Mouse (Mus musculus): Measurements from ENCODE around the gene Aprt. TPM values are rescaled to one million over a fixed set of nuclear protein-coding genes. Genes with fewer than 3 reads are reported as not detected.
A peak's percentile ranks its signal among the peaks of the same experiment; 100 is the strongest.

Gene Aprt
- polyA plus RNA-seq, 1 experiment from 2014 or later, result 314 TPM

GRCm38 (mm10) chr8:122527937-122528336 is 48.8 kb downstream of the Aprt start:
- WGBS, result 89% methylated on average over 3 of the region's 3 CpGs
- Histone ChIP-seq H3K9me3 (ENCODE audit: control insufficient read depth, low read length) (no peaks in the 10 kb centered on the region), H3K4me3 (ENCODE audit: low read depth, low read length) (no peak overlapping the region), H3K4me2 (replicated peaks; ENCODE audit: low read depth) (no peak overlapping the region), H3K36me3 (ENCODE audit: control insufficient read depth, insufficient read depth, low read length) (no peaks in the 10 kb centered on the region), H3K27me3 (ENCODE audit: control insufficient read depth, insufficient read depth, low read length) (no peaks in the 10 kb centered on the region), H3K9ac (ENCODE audit: low read length) (no peak overlapping the region), H3K4me1 (replicated peaks; ENCODE audit: control insufficient read depth, insufficient read depth) (peaks cover 18% of the 10 kb centered on the region), H3K27ac (replicated peaks) (no peak overlapping the region)
- DNase-seq (ENCODE audit: low spot score) (no peak), ATAC-seq (ENCODE audit: low FRiP score, low TSS enrichment) (no peak)
- TF ChIP-seq CTCF (IDR thresholded peaks at IDR 0.05; ENCODE audit: low read depth) (no peak), EP300 (optimal IDR thresholded peaks at IDR 0.05) (no peak)

GRCm38 (mm10) chr8:122526526-122527170 is 50.1 kb downstream of the Aprt start:
- no peaks in the 10 kb centered on the region for H3K36me3 ChIP-seq (ENCODE audit: control insufficient read depth, insufficient read depth, low read length)
- ATAC-seq (ENCODE audit: low FRiP score, low TSS enrichment) (no peak), DNase-seq (ENCODE audit: low spot score) (no peak)
- H3K4me1 ChIP-seq (replicated peaks; ENCODE audit: control insufficient read depth, insufficient read depth), result peaks cover 18% of the 10 kb centered on the region
- no peaks in the 10 kb centered on the region for H3K27me3 ChIP-seq (ENCODE audit: control insufficient read depth, insufficient read depth, low read length)
- H3K9me3 ChIP-seq (ENCODE audit: control insufficient read depth, low read length), result no peaks in the 10 kb centered on the region
- no peak overlapping the region for H3K4me2 ChIP-seq (replicated peaks; ENCODE audit: low read depth)
- no peak for TF ChIP-seq EP300 (optimal IDR thresholded peaks at IDR 0.05)
- no peak for TF ChIP-seq CTCF (IDR thresholded peaks at IDR 0.05; ENCODE audit: low read depth)
- WGBS, result 43% methylated on average over 7 of the region's 7 CpGs
- peak overlapping the region; percentile 30 for H3K27ac ChIP-seq (replicated peaks)
- no peak overlapping the region for H3K4me3 ChIP-seq (ENCODE audit: low read depth, low read length)
- peak overlapping the region; percentile 31; the same call in 1 of the 2 replicates for H3K9ac ChIP-seq (ENCODE audit: low read length)

GRCm38 (mm10) chr8:122526084-122526483 is 50.6 kb downstream of the Aprt start:
- 45% methylated on average over 3 of the region's 3 CpGs for WGBS
- Histone ChIP-seq H3K27ac (replicated peaks) (no peak overlapping the region; the same call in none of the 2 replicates), H3K36me3 (ENCODE audit: control insufficient read depth, insufficient read depth, low read length) (no peaks in the 10 kb centered on the region), H3K4me2 (replicated peaks; ENCODE audit: low read depth) (no peak overlapping the region), H3K9me3 (ENCODE audit: control insufficient read depth, low read length) (no peaks in the 10 kb centered on the region), H3K9ac (ENCODE audit: low read length) (no peak overlapping the region), H3K4me1 (replicated peaks; ENCODE audit: control insufficient read depth, insufficient read depth) (peaks cover 18% of the 10 kb centered on the region), H3K4me3 (ENCODE audit: low read depth, low read length) (no peak overlapping the region), H3K27me3 (ENCODE audit: control insufficient read depth, insufficient read depth, low read length) (no peaks in the 10 kb centered on the region)
- ATAC-seq (ENCODE audit: low FRiP score, low TSS enrichment), result no peak
- TF ChIP-seq CTCF (IDR thresholded peaks at IDR 0.05; ENCODE audit: low read depth), result no peak
- no peak for TF ChIP-seq EP300 (optimal IDR thresholded peaks at IDR 0.05)
- no peak for DNase-seq (ENCODE audit: low spot score)

- Histone ChIP-seq H3K9me3 (ENCODE audit: control insufficient read depth, low read length) (no peaks in the 10 kb centered on the region), H3K4me1 (replicated peaks; ENCODE audit: control insufficient read depth, insufficient read depth) (peaks cover 18% of the 10 kb centered on the region), H3K9ac (ENCODE audit: low read length) (no peak overlapping the region), H3K4me2 (replicated peaks; ENCODE audit: low read depth) (no peak overlapping the region), H3K27ac (replicated peaks) (peak overlapping the region; percentile 35), H3K27me3 (ENCODE audit: control insufficient read depth, insufficient read depth, low read length) (no peaks in the 10 kb centered on the region), H3K36me3 (ENCODE audit: control insufficient read depth, insufficient read depth, low read length) (no peaks in the 10 kb centered on the region), H3K4me3 (ENCODE audit: low read depth, low read length) (no peak overlapping the region)
- TF ChIP-seq EP300 (optimal IDR thresholded peaks at IDR 0.05), result no peak
- no peak for TF ChIP-seq CTCF (IDR thresholded peaks at IDR 0.05; ENCODE audit: low read depth)
- WGBS, result 49% methylated on average over 6 of the region's 6 CpGs
- ATAC-seq (ENCODE audit: low FRiP score, low TSS enrichment) (no peak), DNase-seq (ENCODE audit: low spot score) (no peak)
These were observed 51.7 kb downstream of the Aprt start for GRCm38 (mm10) chr8:122525004-122525403.

Small RNAs within 50 kb of the gene (microRNA-seq; reads per million reads assigned to microRNA genes)
- not detected for gene Mir6396

Other genes starting within 250 kb of the Aprt start
- gene Trhr2, start 216.2 kb downstream of the Aprt start, polyA plus RNA-seq (2015; fragmentation: Nextera tagmentation; extraction: Ambion mirVana), result not detected in 2 replicates
- gene Zc3h18, start 200.3 kb downstream of the Aprt start, polyA plus RNA-seq (2015; fragmentation: Nextera tagmentation; extraction: Ambion mirVana), result 19.4 and 19.8 TPM in 2 replicates
- 0.15 and 0.32 TPM in 2 replicates for gene Il17c, start 154.9 kb downstream of the Aprt start, polyA plus RNA-seq (2015; fragmentation: Nextera tagmentation; extraction: Ambion mirVana)
- 250 and 267 TPM in 2 replicates for gene Cyba, start 144.0 kb downstream of the Aprt start, polyA plus RNA-seq (2015; fragmentation: Nextera tagmentation; extraction: Ambion mirVana)
- 34.6 and 35.7 TPM in 2 replicates for gene Mvd, start 133.5 kb downstream of the Aprt start, polyA plus RNA-seq (2015; fragmentation: Nextera tagmentation; extraction: Ambion mirVana)
- 1.4 and 1.6 TPM in 2 replicates for gene Snai3, start 116.2 kb downstream of the Aprt start, polyA plus RNA-seq (2015; fragmentation: Nextera tagmentation; extraction: Ambion mirVana)
- 31.2 and 32.2 TPM in 2 replicates for gene Rnf166, start 100.8 kb downstream of the Aprt start, polyA plus RNA-seq (2015; fragmentation: Nextera tagmentation; extraction: Ambion mirVana)
- 33.1 and 34.5 TPM in 2 replicates for gene Ctu2, start 100.8 kb downstream of the Aprt start, polyA plus RNA-seq (2015; fragmentation: Nextera tagmentation; extraction: Ambion mirVana)
- gene Piezo1, start 25.6 kb downstream of the Aprt start, polyA plus RNA-seq (2015; fragmentation: Nextera tagmentation; extraction: Ambion mirVana), result 7.0 and 8.2 TPM in 2 replicates
- gene Cdt1, start 8.9 kb downstream of the Aprt start, polyA plus RNA-seq (2015; fragmentation: Nextera tagmentation; extraction: Ambion mirVana), result 11.8 TPM in 2 replicates
- gene Galns, start 34.6 kb upstream of the Aprt start, polyA plus RNA-seq (2015; fragmentation: Nextera tagmentation; extraction: Ambion mirVana), result 8.2 TPM in 2 replicates
- 48.0 and 49.5 TPM in 2 replicates for gene Trappc2l, start 34.7 kb upstream of the Aprt start, polyA plus RNA-seq (2015; fragmentation: Nextera tagmentation; extraction: Ambion mirVana)
- gene Pabpn1l, start 45.8 kb upstream of the Aprt start, polyA plus RNA-seq (2015; fragmentation: Nextera tagmentation; extraction: Ambion mirVana), result 0.08 TPM in 1 of 2 replicates, not detected in the other
- gene Cbfa2t3, start 122.2 kb upstream of the Aprt start, polyA plus RNA-seq (2015; fragmentation: Nextera tagmentation; extraction: Ambion mirVana), result 1.8 and 2.4 TPM in 2 replicates
- gene Acsf3, start 198.6 kb upstream of the Aprt start, polyA plus RNA-seq (2015; fragmentation: Nextera tagmentation; extraction: Ambion mirVana), result 14.7 and 15.4 TPM in 2 replicates

Data from stomach, postnatal 0 days (tissue).